Mouse (Mus musculus) cortical plate, adult 2 months (tissue): ENCODE results near the gene Disp1.

Experiments used
- CTCF ChIP-seq: fragments of 200-500 bp; IDR thresholded peaks from 2 replicates; pipeline ENCODE4 v1.5.1; 2011; ENCODE audit warnings: mild to moderate bottlenecking, control low read depth, low read length; ENCODE audit not compliant: insufficient read depth; ENCODE audit errors: extremely low read depth
- POLR2A ChIP-seq: fragments of 200-500 bp; IDR thresholded peaks from 2 replicates; pipeline ENCODE4 v1.6.1; 2011; ENCODE audit warnings: mild to moderate bottlenecking, low read length, control low read depth; ENCODE audit not compliant: insufficient read depth; ENCODE audit errors: extremely low read depth

DNA sequence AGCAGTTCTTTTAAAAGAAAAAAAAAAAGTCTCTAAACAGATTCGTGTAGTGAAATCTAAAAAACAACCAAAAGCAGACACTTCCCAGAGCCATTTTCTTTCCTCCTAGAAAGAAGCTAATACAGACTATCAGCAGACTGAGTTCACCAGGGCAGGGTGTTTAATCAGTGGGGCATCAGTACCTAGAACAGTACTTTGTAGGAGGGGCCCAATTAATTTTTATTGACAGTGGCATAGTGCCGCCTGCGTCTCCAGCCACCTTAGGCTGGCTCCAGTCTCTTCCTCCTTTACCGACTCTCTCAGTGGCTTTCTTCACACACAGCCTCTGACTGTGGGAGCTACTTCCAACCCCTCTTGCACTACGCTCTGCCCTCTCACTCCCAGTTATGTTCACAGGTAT, 121.1 kb downstream of the Disp1 start:
- TF ChIP-seq CTCF, result no peak
- no peak for TF ChIP-seq POLR2A
